Mouse (Mus musculus) limb, embryonic 14.5 days (tissue): ENCODE data around the gene Olfr1438-ps1. TPM values are rescaled to one million over a fixed set of nuclear protein-coding genes. Genes with fewer than 3 reads are reported as not detected.
"Not testable (repeated sequence)": the region's sequence is repeated elsewhere in the genome, so short reads cannot be mapped to it uniquely, and the experiment has no call there.

Experiments used
- ATAC-seq: fragments of 200-750 bp; cut with Nextera tagmentation; 2 replicates; pipeline ENCODE4 v1.8.0; 2017; ENCODE audit warnings: low read depth, moderate number of reproducible peaks, moderate TSS enrichment; ENCODE audit not compliant: low FRiP score
- DNase-seq: peaks from one replicate; pipeline ENCODE4 v3.0.0-alpha.2; 2015; ENCODE audit warnings: low spot score
- H3K27ac ChIP-seq: fragments of 300-500 bp; sonication (generic); replicated peaks from 2 replicates; pipeline ENCODE4 v1.5.1; 2014; ENCODE audit warnings: low read depth, mild to moderate bottlenecking, low read length, moderate library complexity, mixed read lengths
- H3K27me3 ChIP-seq: fragments of 300-500 bp; sonication (generic); 2 replicates; pipeline ENCODE4 v1.6.1; 2014; ENCODE audit warnings: low read length, mixed read lengths; ENCODE audit not compliant: control insufficient read depth, insufficient read depth
- H3K36me3 ChIP-seq: fragments of 300-500 bp; sonication (generic); 2 replicates; pipeline ENCODE4 v1.6.1; 2014; ENCODE audit warnings: mild to moderate bottlenecking, low read length, moderate library complexity, mixed read lengths; ENCODE audit not compliant: control insufficient read depth, insufficient read depth
- H3K4me1 ChIP-seq: fragments of 300-500 bp; sonication (generic); 2 replicates; pipeline ENCODE4 v1.6.1; 2014; ENCODE audit warnings: antibody characterized with exemption, low read length, mixed read lengths; ENCODE audit not compliant: control insufficient read depth, insufficient read depth
- H3K4me2 ChIP-seq: fragments of 300-500 bp; sonication (generic); replicated peaks from 2 replicates; pipeline ENCODE4 v1.6.1; 2014; ENCODE audit warnings: low read depth, mild to moderate bottlenecking, low read length, moderate library complexity; ENCODE audit not compliant: severe bottlenecking
- H3K4me3 ChIP-seq: fragments of 300-500 bp; sonication (generic); replicated peaks from 2 replicates; pipeline ENCODE4 v1.5.1; 2014; ENCODE audit warnings: low read length
- H3K9ac ChIP-seq: fragments of 300-500 bp; sonication (generic); 2 replicates; pipeline ENCODE4 v1.6.1; 2014; ENCODE audit warnings: mild to moderate bottlenecking, low read depth, low read length, moderate library complexity; ENCODE audit not compliant: severe bottlenecking
- H3K9me3 ChIP-seq: fragments of 300-500 bp; sonication (generic); 2 replicates; pipeline ENCODE4 v1.6.1; 2016; ENCODE audit warnings: low read length; ENCODE audit not compliant: control insufficient read depth
- POLR2A ChIP-seq: fragments of 200-500 bp; IDR thresholded peaks from 2 replicates; pipeline ENCODE4 v1.8.0; 2012; ENCODE audit warnings: inconsistent platforms, mild to moderate bottlenecking, moderate library complexity, borderline replicate concordance; ENCODE audit not compliant: insufficient read depth, insufficient read length; ENCODE audit errors: extremely low read depth
- WGBS: fragments of 180-500 bp; shearing (Covaris S2); extraction: QIAGEN DNeasy Blood & Tissue Kit; methylation state at CpG from one replicate; pipeline ENCODE4 v1.1.7; 2014; 5-methylcytosine and 5-hydroxymethylcytosine counted together
- polyA plus RNA-seq, 2 experiments: library from polyadenylated mRNA; depleted of rRNA in 1 of 2; stranded (reverse) in 1 of 2; unstranded in 1 of 2; fragments of >200 nt; fragmentation: Nextera tagmentation in 1 of 2; extraction: Ambion mirVana in 1 of 2; gene quantifications; 2 replicates each; pipeline versions ENCODE4 v1.2.1 to v1.2.3; 2012 to 2014

Olfr1438-ps1 gene
- not detected in 2 replicates for polyA plus RNA-seq (2012; rRNA removed)
- not detected in 2 replicates for polyA plus RNA-seq (2014; fragmentation: Nextera tagmentation; extraction: Ambion mirVana)

- H3K9ac ChIP-seq: no peak within 1 kb of the TSS
- ATAC-seq (no peak), DNase-seq (no peak)
- H3K27ac ChIP-seq: no peak within 1 kb of the TSS
- WGBS: 73% methylated on average over 3 of the region's 3 CpGs
- no peaks in the 10 kb centered on the region for H3K9me3 ChIP-seq
- H3K4me2 ChIP-seq: no peak within 1 kb of the TSS
- H3K27me3 ChIP-seq: no peaks in the 10 kb centered on the region
- TF ChIP-seq POLR2A: no peak
- H3K4me3 ChIP-seq: no peak within 1 kb of the TSS
- H3K36me3 ChIP-seq: no peaks in the 10 kb centered on the region
- H3K4me1 ChIP-seq: no peaks in the 10 kb centered on the region
These were observed at the start of gene Olfr1438-ps1 for GRCm38 (mm10) chr19:12335810-12336209. Gene Olfr1438-ps1, minus strand, starts transcription at chr19:12335910.

- 65% methylated on average over 2 of the region's 2 CpGs for WGBS
- no peak overlapping the region for H3K27ac ChIP-seq
These were observed 38.8 kb upstream of the Olfr1438-ps1 start for GRCm38 (mm10) chr19:12374465-12375025.

GRCm38 (mm10) chr19:12373004-12373403, 37.3 kb upstream of the Olfr1438-ps1 start:
- DNase-seq: no peak

More at GRCm38 (mm10) chr19:12374465-12375025, 38.8 kb upstream of the Olfr1438-ps1 start:
- no peak overlapping the region for H3K4me3 ChIP-seq
- ATAC-seq (no peak), DNase-seq (no peak)
- no peak overlapping the region for H3K9ac ChIP-seq
- H3K36me3 ChIP-seq: no peaks in the 10 kb centered on the region
- TF ChIP-seq POLR2A: no peak
- no peak overlapping the region for H3K4me2 ChIP-seq
- no peaks in the 10 kb centered on the region for H3K9me3 ChIP-seq
- no peaks in the 10 kb centered on the region for H3K4me1 ChIP-seq
- no peaks in the 10 kb centered on the region for H3K27me3 ChIP-seq

GRCm38 (mm10) chr19:12325001-12325400, 10.7 kb downstream of the Olfr1438-ps1 start, which contains the start of gene Olfr1437:
Gene Olfr1437, minus strand, starts transcription at chr19:12325101.
- 53% methylated on average over 2 of the region's 2 CpGs for WGBS
- no peak within 1 kb of the TSS for H3K4me2 ChIP-seq
- no peaks in the 10 kb centered on the region for H3K27me3 ChIP-seq
- no peak within 1 kb of the TSS for H3K27ac ChIP-seq
- no peaks in the 10 kb centered on the region for H3K9me3 ChIP-seq
- no peaks in the 10 kb centered on the region for H3K36me3 ChIP-seq
- H3K9ac ChIP-seq: no peak within 1 kb of the TSS
- H3K4me3 ChIP-seq: no peak within 1 kb of the TSS
- no peak for TF ChIP-seq POLR2A
- no peaks in the 10 kb centered on the region for H3K4me1 ChIP-seq
- ATAC-seq (no peak), DNase-seq (no peak)

More at GRCm38 (mm10) chr19:12373004-12373403, 37.3 kb upstream of the Olfr1438-ps1 start:
- no peak for ATAC-seq
- Histone ChIP-seq H3K36me3 (no peaks in the 10 kb centered on the region), H3K27me3 (no peaks in the 10 kb centered on the region), H3K4me1 (no peaks in the 10 kb centered on the region), H3K4me3 (no peak overlapping the region), H3K9me3 (no peaks in the 10 kb centered on the region), H3K9ac (no peak overlapping the region), H3K27ac (no peak overlapping the region), H3K4me2 (no peak overlapping the region)
- no peak for TF ChIP-seq POLR2A
- 83% methylated on average over 3 of the region's 3 CpGs for WGBS

- not testable (repeated sequence) for ATAC-seq, H3K4me3 ChIP-seq, H3K27ac ChIP-seq, H3K4me2 ChIP-seq, H3K27me3 ChIP-seq, DNase-seq, H3K9me3 ChIP-seq, H3K9ac ChIP-seq, H3K4me1 ChIP-seq, H3K36me3 ChIP-seq
- WGBS: 88% methylated on average over 1 of the region's 1 CpGs
These were observed 36.7 kb downstream of the Olfr1438-ps1 start, which contains the start of gene Olfr1436 for GRCm38 (mm10) chr19:12299030-12299429. Gene Olfr1436, minus strand, starts transcription at chr19:12299130.

GRCm38 (mm10) chr19:12292979-12293378, 42.7 kb downstream of the Olfr1438-ps1 start:
- DNase-seq (no peak), ATAC-seq (no peak)
- no peak for TF ChIP-seq POLR2A
- Histone ChIP-seq H3K9me3 (no peaks in the 10 kb centered on the region), H3K9ac (no peak overlapping the region), H3K36me3 (no peaks in the 10 kb centered on the region), H3K4me1 (no peaks in the 10 kb centered on the region), H3K4me3 (no peak overlapping the region), H3K27ac (no peak overlapping the region), H3K27me3 (no peaks in the 10 kb centered on the region), H3K4me2 (no peak overlapping the region)
